Mouse (Mus musculus): ENCODE results near the gene Uox. TPM values are rescaled to one million over a fixed set of nuclear protein-coding genes. Genes with fewer than 3 reads are reported as not detected.

Gene Uox
- polyA plus RNA-seq, 1 experiment: not detected

- TF ChIP-seq CTCF (IDR thresholded peaks at IDR 0.05; ENCODE audit: extremely low read depth, insufficient read depth, insufficient read length, insufficient replicate concordance) (no peak), POLR2A (IDR thresholded peaks at IDR 0.05; ENCODE audit: low read depth, low read length) (no peak)
- H3K4me1 ChIP-seq (ENCODE audit: control insufficient read depth, insufficient read depth, insufficient read length): no peaks in the 10 kb centered on the region
- no peak overlapping the region for H3K4me3 ChIP-seq (ENCODE audit: extremely low read depth, insufficient read depth, insufficient read length)
- no peak overlapping the region for H3K27ac ChIP-seq (ENCODE audit: insufficient read depth, low read length)
- no peak for DNase-seq (ENCODE audit: low read depth in 1 of 2, low spot score in 2 of 2)
- WGBS: 93% methylated on average over 4 of the region's 4 CpGs
- no peaks in the 10 kb centered on the region for H3K27me3 ChIP-seq (ENCODE audit: control insufficient read depth, insufficient read depth, low read length)
- H3K36me3 ChIP-seq (ENCODE audit: control insufficient read depth, insufficient read depth, low read length): no peaks in the 10 kb centered on the region
Measured at GRCm38 (mm10) chr3:146676193-146676592, 106.0 kb downstream of the Uox start.

GRCm38 (mm10) chr3:146679646-146680045, 109.4 kb downstream of the Uox start:
- no peak for DNase-seq (ENCODE audit: low read depth in 1 of 2, low spot score in 2 of 2)
- 94% methylated on average over 16 of the region's 16 CpGs for WGBS
- Histone ChIP-seq H3K27me3 (ENCODE audit: control insufficient read depth, insufficient read depth, low read length) (no peaks in the 10 kb centered on the region), H3K36me3 (ENCODE audit: control insufficient read depth, insufficient read depth, low read length) (no peaks in the 10 kb centered on the region), H3K4me3 (ENCODE audit: extremely low read depth, insufficient read depth, insufficient read length) (no peak overlapping the region), H3K4me1 (ENCODE audit: control insufficient read depth, insufficient read depth, insufficient read length) (no peaks in the 10 kb centered on the region), H3K27ac (ENCODE audit: insufficient read depth, low read length) (no peak overlapping the region)
- TF ChIP-seq CTCF (IDR thresholded peaks at IDR 0.05; ENCODE audit: extremely low read depth, insufficient read depth, insufficient read length, insufficient replicate concordance) (no peak), POLR2A (IDR thresholded peaks at IDR 0.05; ENCODE audit: low read depth, low read length) (no peak)

- TF ChIP-seq POLR2A (IDR thresholded peaks at IDR 0.05; ENCODE audit: low read depth, low read length) (no peak), CTCF (IDR thresholded peaks at IDR 0.05; ENCODE audit: extremely low read depth, insufficient read depth, insufficient read length, insufficient replicate concordance) (no peak)
- WGBS: 92% methylated on average over 13 of the region's 13 CpGs
- Histone ChIP-seq H3K27ac (ENCODE audit: insufficient read depth, low read length) (no peak overlapping the region), H3K36me3 (ENCODE audit: control insufficient read depth, insufficient read depth, low read length) (no peaks in the 10 kb centered on the region), H3K4me3 (ENCODE audit: extremely low read depth, insufficient read depth, insufficient read length) (no peak overlapping the region), H3K27me3 (ENCODE audit: control insufficient read depth, insufficient read depth, low read length) (0 out of 2 replicates have a peak, but pooled peaks cover 4% of the 10 kb centered on the region), H3K4me1 (ENCODE audit: control insufficient read depth, insufficient read depth, insufficient read length) (peaks cover 2% of the 10 kb centered on the region)
- no peak for DNase-seq (ENCODE audit: low read depth in 1 of 2, low spot score in 2 of 2)
Measured at GRCm38 (mm10) chr3:146680625-146681024, 110.4 kb downstream of the Uox start.

- TF ChIP-seq POLR2A (IDR thresholded peaks at IDR 0.05; ENCODE audit: low read depth, low read length) (no peak), CTCF (IDR thresholded peaks at IDR 0.05; ENCODE audit: extremely low read depth, insufficient read depth, insufficient read length, insufficient replicate concordance) (no peak)
- Histone ChIP-seq H3K27ac (ENCODE audit: insufficient read depth, low read length) (no peak overlapping the region), H3K4me3 (ENCODE audit: extremely low read depth, insufficient read depth, insufficient read length) (no peak overlapping the region), H3K27me3 (ENCODE audit: control insufficient read depth, insufficient read depth, low read length) (0 out of 2 replicates have a peak, but pooled peaks cover 4% of the 10 kb centered on the region), H3K4me1 (ENCODE audit: control insufficient read depth, insufficient read depth, insufficient read length) (peaks cover 2% of the 10 kb centered on the region), H3K36me3 (ENCODE audit: control insufficient read depth, insufficient read depth, low read length) (no peaks in the 10 kb centered on the region)
- DNase-seq (ENCODE audit: low read depth in 1 of 2, low spot score in 2 of 2): no peak
- 38% methylated on average over 8 of the region's 8 CpGs for WGBS
Measured at GRCm38 (mm10) chr3:146681696-146682095, 111.5 kb downstream of the Uox start.

Other genes starting within 250 kb of the Uox start
- 1.6 and 2.1 TPM in 2 replicates for gene Ssx2ip, start 165.8 kb upstream of the Uox start, polyA plus RNA-seq (2012; rRNA removed)
- gene Ctbs, start 120.6 kb upstream of the Uox start, polyA plus RNA-seq (2012; rRNA removed): 2.1 TPM in 2 replicates
- 0.45 and 0.78 TPM in 2 replicates for gene Spata1, start 70.7 kb upstream of the Uox start, polyA plus RNA-seq (2012; rRNA removed)
- 178 and 234 TPM in 2 replicates for gene Gng5, start 70.6 kb upstream of the Uox start, polyA plus RNA-seq (2012; rRNA removed)
- 6.7 TPM in 2 replicates for gene Rpf1, start 49.0 kb upstream of the Uox start, polyA plus RNA-seq (2012; rRNA removed)
- not detected in 2 replicates for gene Dnase2b, start 45.2 kb downstream of the Uox start, polyA plus RNA-seq (2012; rRNA removed)
- not detected in 2 replicates for gene 4930503B20Rik, start 80.9 kb downstream of the Uox start, polyA plus RNA-seq (2012; rRNA removed)
- gene Samd13, start 115.2 kb downstream of the Uox start, polyA plus RNA-seq (2012; rRNA removed): 0.05 TPM in 1 of 2 replicates, not detected in the other
- 21.8 and 24.3 TPM in 2 replicates for gene Prkacb, start 242.6 kb downstream of the Uox start, polyA plus RNA-seq (2012; rRNA removed)